Mouse (Mus musculus): ENCODE results near the gene Ninl. TPM values are rescaled to one million over a fixed set of nuclear protein-coding genes. Genes with fewer than 3 reads are reported as not detected.

The Ninl gene
- polyA plus RNA-seq, 1 experiment from 2014 or later = 3.2 TPM

DNA sequence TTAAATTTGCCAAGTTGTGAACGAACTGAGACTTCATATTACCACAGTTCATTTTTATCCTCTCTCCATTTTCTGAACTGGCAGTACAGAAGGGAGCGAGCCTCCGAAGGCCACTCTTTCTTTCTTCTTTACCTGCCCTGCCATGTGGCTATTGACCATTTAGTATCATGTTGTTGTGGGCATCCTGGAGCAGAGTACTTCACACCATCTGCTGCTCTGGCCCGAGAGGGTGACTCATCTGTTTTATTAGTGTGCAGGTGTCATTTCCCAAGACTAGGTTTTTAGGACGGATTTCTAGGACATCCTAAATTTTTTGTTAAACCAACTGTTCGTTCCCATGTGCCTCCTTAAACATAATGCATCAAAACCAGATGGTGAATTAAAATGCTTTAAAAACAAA is 110.0 kb downstream of the Ninl start:
- no peak overlapping the region for H3K4me3 ChIP-seq (ENCODE audit: low read length)
- H3K4me1 ChIP-seq (ENCODE audit: control insufficient read depth, insufficient read depth, low read length) = no peaks in the 10 kb centered on the region
- H3K27me3 ChIP-seq (ENCODE audit: control insufficient read depth, insufficient read depth, low read length) = no peaks in the 10 kb centered on the region
- H3K9ac ChIP-seq (ENCODE audit: low read length) = no peak overlapping the region
- H3K4me2 ChIP-seq (ENCODE audit: low read depth, low read length) = no peak overlapping the region
- H3K9me3 ChIP-seq (replicated peaks; ENCODE audit: control insufficient read depth, low read length) = no peaks in the 10 kb centered on the region
- no peak for ATAC-seq (replicated peaks; ENCODE audit: extremely low read depth, insufficient read depth, low FRiP score)
- peaks cover 2% of the 10 kb centered on the region; the same call in 1 of the 2 replicates for H3K36me3 ChIP-seq (ENCODE audit: control insufficient read depth, insufficient read depth)
- no peak overlapping the region for H3K27ac ChIP-seq (ENCODE audit: low read length)
- 85% methylated on average over 6 of the region's 6 CpGs for WGBS

DNA sequence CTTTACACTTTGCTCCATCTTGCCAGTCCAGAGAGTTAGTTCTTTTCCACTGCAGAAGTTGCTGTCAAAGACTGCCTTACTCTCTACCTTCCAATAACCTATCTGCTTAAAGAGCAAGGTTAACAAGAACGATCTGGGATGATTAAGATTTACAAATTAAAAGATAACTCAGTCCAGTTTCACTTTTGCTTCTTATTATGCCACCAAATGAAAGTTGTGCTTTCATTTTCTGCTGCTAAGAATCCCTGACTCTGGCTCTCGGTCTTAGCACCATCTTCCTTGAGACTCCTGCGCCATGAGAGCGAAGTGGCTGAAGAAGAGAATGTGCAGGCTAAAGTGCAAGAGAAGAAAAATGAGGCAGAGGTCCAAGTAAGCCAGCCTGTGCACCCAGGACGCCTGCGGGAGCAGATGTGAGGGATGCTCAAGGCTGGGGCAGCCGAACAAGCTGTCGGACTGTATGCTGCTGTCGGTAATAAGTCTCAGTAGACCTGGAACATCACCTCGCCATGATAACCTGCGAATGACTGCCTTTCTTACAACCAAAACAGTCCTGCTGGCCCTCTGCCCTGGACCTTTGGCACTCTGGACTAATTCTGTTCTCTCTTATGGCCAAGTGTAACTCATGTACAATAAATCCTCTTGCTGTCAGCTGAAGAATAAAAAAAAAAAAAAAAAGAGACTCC is 112.0 kb downstream of the Ninl start:
- H3K9ac ChIP-seq (ENCODE audit: low read length) = no peak overlapping the region
- H3K27ac ChIP-seq (ENCODE audit: low read length) = no peak overlapping the region
- no peaks in the 10 kb centered on the region for H3K27me3 ChIP-seq (ENCODE audit: control insufficient read depth, insufficient read depth, low read length)
- ATAC-seq (replicated peaks; ENCODE audit: extremely low read depth, insufficient read depth, low FRiP score) = no peak
- H3K4me2 ChIP-seq (ENCODE audit: low read depth, low read length) = no peak overlapping the region
- 0 out of 2 replicates have a peak, but pooled peaks cover 2% of the 10 kb centered on the region for H3K4me1 ChIP-seq (ENCODE audit: control insufficient read depth, insufficient read depth, low read length)
- H3K9me3 ChIP-seq (replicated peaks; ENCODE audit: control insufficient read depth, low read length) = no peaks in the 10 kb centered on the region
- H3K36me3 ChIP-seq (ENCODE audit: control insufficient read depth, insufficient read depth) = peaks cover 4% of the 10 kb centered on the region; the same call in 1 of the 2 replicates
- 92% methylated on average over 11 of the region's 11 CpGs for WGBS
- no peak overlapping the region for H3K4me3 ChIP-seq (ENCODE audit: low read length)

DNA sequence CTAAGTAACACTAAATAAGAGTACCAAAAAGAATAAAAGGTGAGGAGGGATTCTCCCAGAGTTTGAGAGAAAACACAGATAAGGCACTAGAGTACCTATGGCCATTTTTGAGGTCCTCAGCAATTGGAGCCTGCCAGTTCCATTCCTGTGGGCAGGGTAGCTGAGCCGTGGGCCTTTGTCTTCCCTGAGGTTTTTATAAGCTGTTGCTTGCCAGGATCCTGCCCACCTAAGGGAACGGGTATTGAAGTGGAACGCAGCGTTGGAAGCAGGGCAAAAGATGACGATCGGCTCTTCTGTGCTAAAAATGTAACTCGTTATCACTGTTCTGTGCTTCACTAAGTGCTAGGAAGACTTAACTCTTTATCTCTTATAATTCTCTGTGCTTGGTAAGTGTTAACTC is 115.7 kb downstream of the Ninl start:
- Histone ChIP-seq H3K4me1 (ENCODE audit: control insufficient read depth, insufficient read depth, low read length) (0 out of 2 replicates have a peak, but pooled peaks cover 2% of the 10 kb centered on the region), H3K27me3 (ENCODE audit: control insufficient read depth, insufficient read depth, low read length) (no peaks in the 10 kb centered on the region), H3K36me3 (ENCODE audit: control insufficient read depth, insufficient read depth) (peaks cover 3% of the 10 kb centered on the region; the same call in 1 of the 2 replicates), H3K27ac (ENCODE audit: low read length) (0 out of 2 replicates have a peak overlapping the region, but pooled peaks have one; percentile 29), H3K4me2 (ENCODE audit: low read depth, low read length) (no peak overlapping the region), H3K9me3 (replicated peaks; ENCODE audit: control insufficient read depth, low read length) (no peaks in the 10 kb centered on the region), H3K9ac (ENCODE audit: low read length) (no peak overlapping the region), H3K4me3 (ENCODE audit: low read length) (no peak overlapping the region)
- WGBS = 39% methylated on average over 7 of the region's 7 CpGs
- ATAC-seq (replicated peaks; ENCODE audit: extremely low read depth, insufficient read depth, low FRiP score) = no peak

DNA sequence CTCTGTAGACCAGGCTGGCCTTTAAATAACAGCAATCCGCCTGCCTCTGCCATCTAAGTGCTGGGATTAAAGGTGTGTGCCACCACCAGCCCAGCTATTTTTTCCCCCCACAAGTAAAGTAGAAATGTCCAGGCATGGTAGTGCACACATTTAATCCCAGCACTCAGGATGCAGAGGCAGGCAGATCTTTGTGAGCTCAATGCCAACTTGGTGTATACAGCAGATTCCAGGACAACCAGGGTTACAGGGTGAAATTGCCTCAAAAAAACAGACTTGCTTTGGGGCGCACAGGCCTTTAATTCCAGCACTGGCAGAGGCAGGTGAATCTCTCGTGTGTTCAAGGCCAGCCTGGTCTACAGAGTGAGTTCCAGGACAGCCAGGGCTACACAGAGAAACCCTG is 116.2 kb downstream of the Ninl start:
- 0 out of 2 replicates have a peak, but pooled peaks cover 2% of the 10 kb centered on the region for H3K4me1 ChIP-seq (ENCODE audit: control insufficient read depth, insufficient read depth, low read length)
- H3K9me3 ChIP-seq (replicated peaks; ENCODE audit: control insufficient read depth, low read length) = no peaks in the 10 kb centered on the region
- no peak overlapping the region for H3K4me3 ChIP-seq (ENCODE audit: low read length)
- no peaks in the 10 kb centered on the region for H3K27me3 ChIP-seq (ENCODE audit: control insufficient read depth, insufficient read depth, low read length)
- no peak overlapping the region for H3K27ac ChIP-seq (ENCODE audit: low read length)
- WGBS = 91% methylated on average over 3 of the region's 3 CpGs
- no peak overlapping the region for H3K9ac ChIP-seq (ENCODE audit: low read length)
- ATAC-seq (replicated peaks; ENCODE audit: extremely low read depth, insufficient read depth, low FRiP score) = no peak
- H3K36me3 ChIP-seq (ENCODE audit: control insufficient read depth, insufficient read depth) = peaks cover 4% of the 10 kb centered on the region; the same call in 1 of the 2 replicates
- H3K4me2 ChIP-seq (ENCODE audit: low read depth, low read length) = no peak overlapping the region

DNA sequence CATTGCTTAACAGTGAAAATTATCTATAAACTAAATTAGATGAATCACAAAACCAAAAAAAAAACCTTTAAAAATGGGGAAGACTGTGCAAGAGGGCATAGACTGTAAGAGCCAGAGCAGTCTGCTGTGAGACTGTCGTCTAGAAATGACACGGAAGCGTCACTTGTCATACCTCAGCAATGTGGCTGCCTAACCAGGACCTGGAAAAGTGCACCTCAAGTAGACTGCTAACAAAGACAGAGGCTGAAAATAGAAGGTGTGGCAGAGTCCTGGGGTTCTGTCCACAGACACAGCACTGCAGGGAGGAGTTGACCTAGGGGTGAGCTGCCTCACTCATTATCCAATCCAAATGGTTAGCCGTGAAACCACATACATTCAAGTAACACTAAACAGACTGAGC is 117.0 kb downstream of the Ninl start:
- Histone ChIP-seq H3K9ac (ENCODE audit: low read length) (no peak overlapping the region), H3K27me3 (ENCODE audit: control insufficient read depth, insufficient read depth, low read length) (no peaks in the 10 kb centered on the region), H3K4me2 (ENCODE audit: low read depth, low read length) (no peak overlapping the region), H3K4me1 (ENCODE audit: control insufficient read depth, insufficient read depth, low read length) (0 out of 2 replicates have a peak, but pooled peaks cover 2% of the 10 kb centered on the region), H3K4me3 (ENCODE audit: low read length) (no peak overlapping the region), H3K27ac (ENCODE audit: low read length) (peak overlapping the region; percentile 27; the same call in 1 of the 2 replicates), H3K36me3 (ENCODE audit: control insufficient read depth, insufficient read depth) (peaks cover 4% of the 10 kb centered on the region; the same call in 1 of the 2 replicates), H3K9me3 (replicated peaks; ENCODE audit: control insufficient read depth, low read length) (no peaks in the 10 kb centered on the region)
- ATAC-seq (replicated peaks; ENCODE audit: extremely low read depth, insufficient read depth, low FRiP score) = no peak
- whole genome bisulfite sequencing = 63% methylated on average over 4 of the region's 4 CpGs

DNA sequence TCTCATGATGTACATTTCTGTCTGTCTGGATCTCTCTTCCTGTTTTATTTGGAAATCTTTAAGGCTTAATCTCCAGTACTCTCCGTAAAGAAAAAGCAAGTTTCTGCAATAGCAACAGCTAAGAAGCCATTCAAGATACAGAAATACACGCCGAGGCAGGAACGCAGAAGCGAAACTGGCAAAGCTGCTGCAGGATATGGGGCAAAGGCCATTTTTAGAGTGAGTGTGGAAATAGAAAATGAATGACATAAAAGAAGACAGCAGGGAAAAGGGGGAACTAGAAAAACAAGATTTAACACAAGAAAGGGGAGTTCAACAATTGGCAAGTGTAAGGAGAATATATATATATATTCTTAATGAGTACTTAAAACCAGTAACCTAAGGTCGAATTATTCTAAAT is 117.5 kb downstream of the Ninl start:
- Histone ChIP-seq H3K4me1 (ENCODE audit: control insufficient read depth, insufficient read depth, low read length) (0 out of 2 replicates have a peak, but pooled peaks cover 2% of the 10 kb centered on the region), H3K36me3 (ENCODE audit: control insufficient read depth, insufficient read depth) (peaks cover 4% of the 10 kb centered on the region; the same call in 1 of the 2 replicates), H3K27me3 (ENCODE audit: control insufficient read depth, insufficient read depth, low read length) (no peaks in the 10 kb centered on the region), H3K4me3 (ENCODE audit: low read length) (no peak overlapping the region), H3K9ac (ENCODE audit: low read length) (no peak overlapping the region), H3K27ac (ENCODE audit: low read length) (no peak overlapping the region), H3K9me3 (replicated peaks; ENCODE audit: control insufficient read depth, low read length) (no peaks in the 10 kb centered on the region), H3K4me2 (ENCODE audit: low read depth, low read length) (no peak overlapping the region)
- ATAC-seq (replicated peaks; ENCODE audit: extremely low read depth, insufficient read depth, low FRiP score) = no peak
- 76% methylated on average over 6 of the region's 6 CpGs for WGBS

DNA sequence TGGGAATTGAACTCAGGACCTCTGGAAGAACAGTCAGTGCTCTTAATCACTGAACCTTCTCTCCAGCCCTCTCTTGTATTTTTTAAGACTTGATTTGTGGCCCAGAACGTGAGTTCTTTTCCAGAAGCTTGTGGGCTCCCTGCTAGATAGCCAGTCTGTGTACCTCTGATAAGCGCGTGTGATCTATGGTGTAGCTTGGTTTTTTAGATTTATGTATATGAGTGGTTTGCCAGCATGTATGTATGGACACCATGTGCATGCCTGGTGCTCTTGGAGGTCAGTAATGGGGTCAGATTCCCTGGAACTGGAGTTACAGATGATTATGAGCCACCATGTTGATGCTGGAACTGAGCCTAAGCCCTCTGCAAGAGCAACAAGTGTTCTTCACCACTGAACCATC is 118.6 kb downstream of the Ninl start:
- no peak overlapping the region for H3K4me3 ChIP-seq (ENCODE audit: low read length)
- no peaks in the 10 kb centered on the region for H3K9me3 ChIP-seq (replicated peaks; ENCODE audit: control insufficient read depth, low read length)
- no peaks in the 10 kb centered on the region for H3K27me3 ChIP-seq (ENCODE audit: control insufficient read depth, insufficient read depth, low read length)
- H3K36me3 ChIP-seq (ENCODE audit: control insufficient read depth, insufficient read depth) = peaks cover 4% of the 10 kb centered on the region; the same call in 1 of the 2 replicates
- H3K4me2 ChIP-seq (ENCODE audit: low read depth, low read length) = no peak overlapping the region
- 0 out of 2 replicates have a peak, but pooled peaks cover 2% of the 10 kb centered on the region for H3K4me1 ChIP-seq (ENCODE audit: control insufficient read depth, insufficient read depth, low read length)
- WGBS = 88% methylated on average over 3 of the region's 3 CpGs
- no peak for ATAC-seq (replicated peaks; ENCODE audit: extremely low read depth, insufficient read depth, low FRiP score)
- no peak overlapping the region for H3K9ac ChIP-seq (ENCODE audit: low read length)
- no peak overlapping the region for H3K27ac ChIP-seq (ENCODE audit: low read length)

DNA sequence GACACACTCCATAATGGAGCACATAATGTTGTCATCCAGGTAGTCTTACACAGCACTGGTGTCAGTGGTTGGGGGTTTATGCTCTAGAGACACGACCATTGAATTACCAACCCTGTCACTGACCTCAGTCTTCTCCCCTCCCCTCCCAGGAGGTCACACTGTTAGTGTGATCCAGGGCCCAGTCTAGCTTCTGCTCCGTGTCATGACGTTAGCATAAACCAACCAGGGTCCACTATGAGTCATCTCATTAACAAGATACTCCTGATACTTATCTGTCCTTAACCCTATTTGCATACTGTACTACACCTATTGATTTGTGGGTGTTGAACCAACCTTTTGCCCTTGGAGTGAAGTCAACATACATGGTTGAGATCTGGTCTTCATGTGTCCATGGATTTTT is 120.5 kb downstream of the Ninl start:
- Histone ChIP-seq H3K27ac (ENCODE audit: low read length) (no peak overlapping the region), H3K9ac (ENCODE audit: low read length) (no peak overlapping the region), H3K36me3 (ENCODE audit: control insufficient read depth, insufficient read depth) (peaks cover 6% of the 10 kb centered on the region; the same call in 1 of the 2 replicates), H3K9me3 (replicated peaks; ENCODE audit: control insufficient read depth, low read length) (no peaks in the 10 kb centered on the region), H3K4me3 (ENCODE audit: low read length) (no peak overlapping the region), H3K4me1 (ENCODE audit: control insufficient read depth, insufficient read depth, low read length) (0 out of 2 replicates have a peak, but pooled peaks cover 2% of the 10 kb centered on the region), H3K27me3 (ENCODE audit: control insufficient read depth, insufficient read depth, low read length) (no peaks in the 10 kb centered on the region), H3K4me2 (ENCODE audit: low read depth, low read length) (no peak overlapping the region)
- ATAC-seq (replicated peaks; ENCODE audit: extremely low read depth, insufficient read depth, low FRiP score) = no peak
- WGBS = 83% methylated on average over 3 of the region's 3 CpGs

DNA sequence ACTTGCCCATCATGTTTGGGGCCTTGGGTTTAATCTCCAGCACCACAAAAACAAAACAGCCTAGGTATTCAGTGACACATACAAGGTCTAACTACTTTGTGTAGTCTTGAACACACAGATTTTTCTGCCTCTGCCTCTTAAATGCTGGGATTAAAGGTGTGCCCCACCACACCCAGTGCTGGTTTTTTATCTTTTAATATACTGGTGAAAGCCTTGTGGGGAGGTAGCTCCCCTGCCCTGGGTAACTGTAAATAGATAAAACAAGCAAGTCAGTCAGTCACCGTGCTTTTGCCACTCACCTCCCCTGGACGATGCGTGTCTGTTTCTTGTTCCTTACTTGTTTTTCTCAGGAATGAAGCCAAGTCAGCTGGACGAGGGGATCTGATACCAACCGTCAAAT is 123.4 kb downstream of the Ninl start:
- Histone ChIP-seq H3K4me3 (ENCODE audit: low read length) (no peak overlapping the region), H3K4me2 (ENCODE audit: low read depth, low read length) (no peak overlapping the region), H3K9ac (ENCODE audit: low read length) (no peak overlapping the region), H3K36me3 (ENCODE audit: control insufficient read depth, insufficient read depth) (peaks cover 4% of the 10 kb centered on the region; the same call in 1 of the 2 replicates), H3K27me3 (ENCODE audit: control insufficient read depth, insufficient read depth, low read length) (no peaks in the 10 kb centered on the region), H3K9me3 (replicated peaks; ENCODE audit: control insufficient read depth, low read length) (no peaks in the 10 kb centered on the region), H3K27ac (ENCODE audit: low read length) (no peak overlapping the region), H3K4me1 (ENCODE audit: control insufficient read depth, insufficient read depth, low read length) (no peaks in the 10 kb centered on the region)
- ATAC-seq (replicated peaks; ENCODE audit: extremely low read depth, insufficient read depth, low FRiP score) = no peak
- 70% methylated on average over 5 of the region's 5 CpGs for WGBS
